Mouse (Mus musculus): ENCODE measurements around the gene Timm44. TPM values are rescaled to one million over a fixed set of nuclear protein-coding genes. Genes with fewer than 3 reads are reported as not detected.

The Timm44 gene
- total and polyA plus RNA-seq, 2 experiments from 2014 or later: 78.8 to 95.0 TPM

- H3K27ac ChIP-seq (ENCODE audit: low read depth): peak within 1 kb of the TSS; percentile 97
- TF ChIP-seq EP300 (IDR thresholded peaks at IDR 0.05; ENCODE audit: low read depth) (peak; percentile 61; the same call in 1 of the 2 replicates), CTCF (IDR thresholded peaks at IDR 0.05; ENCODE audit: low read depth) (peak; percentile 47)
- peak within 1 kb of the TSS; percentile 83 for H3K9ac ChIP-seq (replicated peaks; ENCODE audit: low read depth, low read length)
- H3K4me2 ChIP-seq (ENCODE audit: low read depth, low read length): peak within 1 kb of the TSS; percentile 91
- H3K9me3 ChIP-seq (replicated peaks; ENCODE audit: control insufficient read depth, low read length): no peaks in the 10 kb centered on the region
- ATAC-seq (ENCODE audit: insufficient read depth, low read depth) (peak; percentile 96), DNase-seq (ENCODE audit: low spot score) (peak; percentile 98)
- H3K27me3 ChIP-seq (ENCODE audit: control insufficient read depth, insufficient read depth, low read length): no peaks in the 10 kb centered on the region
- WGBS: under 1% methylated on average over 61 of the region's 71 CpGs
- peaks cover 19% of the 10 kb centered on the region for H3K36me3 ChIP-seq (replicated peaks; ENCODE audit: control insufficient read depth, insufficient read depth, low read length)
- H3K4me1 ChIP-seq (ENCODE audit: control insufficient read depth, insufficient read depth): peaks cover 22% of the 10 kb centered on the region
- H3K4me3 ChIP-seq (ENCODE audit: low read depth, low read length): peak within 1 kb of the TSS; percentile 92
Measured at GRCm38 (mm10) chr8:4238434-4239192, 37.1 kb downstream of the Timm44 start, which contains the start of the genes Map2k7 and Gm49320. TSS of gene Map2k7 (plus strand) at chr8:4238740. TSS of gene Gm49320 (plus strand) at chr8:4238865.

- peak; percentile 14 for DNase-seq (ENCODE audit: low spot score)
- ATAC-seq (ENCODE audit: insufficient read depth, low read depth): no peak
- Histone ChIP-seq H3K27me3 (ENCODE audit: control insufficient read depth, insufficient read depth, low read length) (no peaks in the 10 kb centered on the region), H3K9ac (replicated peaks; ENCODE audit: low read depth, low read length) (peak overlapping the region; percentile 76), H3K36me3 (replicated peaks; ENCODE audit: control insufficient read depth, insufficient read depth, low read length) (peaks cover 12% of the 10 kb centered on the region), H3K27ac (ENCODE audit: low read depth) (peak overlapping the region; percentile 97), H3K4me3 (ENCODE audit: low read depth, low read length) (peak overlapping the region; percentile 92), H3K4me1 (ENCODE audit: control insufficient read depth, insufficient read depth) (peaks cover 22% of the 10 kb centered on the region), H3K9me3 (replicated peaks; ENCODE audit: control insufficient read depth, low read length) (no peaks in the 10 kb centered on the region), H3K4me2 (ENCODE audit: low read depth, low read length) (peak overlapping the region; percentile 79)
- 16% methylated on average over 15 of the region's 15 CpGs for WGBS
- TF ChIP-seq EP300 (IDR thresholded peaks at IDR 0.05; ENCODE audit: low read depth): no peak
- TF ChIP-seq CTCF (IDR thresholded peaks at IDR 0.05; ENCODE audit: low read depth): no peak
Measured at GRCm38 (mm10) chr8:4237814-4238433, 37.8 kb downstream of the Timm44 start.

- Histone ChIP-seq H3K9ac (replicated peaks; ENCODE audit: low read depth, low read length) (no peak overlapping the region), H3K4me2 (ENCODE audit: low read depth, low read length) (no peak overlapping the region), H3K27me3 (ENCODE audit: control insufficient read depth, insufficient read depth, low read length) (peaks cover 29% of the 10 kb centered on the region), H3K4me3 (ENCODE audit: low read depth, low read length) (no peak overlapping the region), H3K36me3 (replicated peaks; ENCODE audit: control insufficient read depth, insufficient read depth, low read length) (no peaks in the 10 kb centered on the region), H3K27ac (ENCODE audit: low read depth) (no peak overlapping the region), H3K9me3 (replicated peaks; ENCODE audit: control insufficient read depth, low read length) (no peaks in the 10 kb centered on the region), H3K4me1 (ENCODE audit: control insufficient read depth, insufficient read depth) (0 out of 2 replicates have a peak, but pooled peaks cover 5% of the 10 kb centered on the region)
- no peak for ATAC-seq (ENCODE audit: insufficient read depth, low read depth)
- no peak for DNase-seq (ENCODE audit: low spot score)
- TF ChIP-seq CTCF (IDR thresholded peaks at IDR 0.05; ENCODE audit: low read depth): no peak
- no peak for TF ChIP-seq EP300 (IDR thresholded peaks at IDR 0.05; ENCODE audit: low read depth)
- 46% methylated on average over 10 of the region's 10 CpGs for WGBS
Measured at GRCm38 (mm10) chr8:4230612-4231351, 44.9 kb downstream of the Timm44 start.

GRCm38 (mm10) chr8:4229784-4230183 is 45.9 kb downstream of the Timm44 start:
- ATAC-seq (ENCODE audit: insufficient read depth, low read depth) (no peak), DNase-seq (ENCODE audit: low spot score) (no peak)
- Histone ChIP-seq H3K4me1 (ENCODE audit: control insufficient read depth, insufficient read depth) (0 out of 2 replicates have a peak, but pooled peaks cover 5% of the 10 kb centered on the region), H3K4me2 (ENCODE audit: low read depth, low read length) (no peak overlapping the region), H3K36me3 (replicated peaks; ENCODE audit: control insufficient read depth, insufficient read depth, low read length) (no peaks in the 10 kb centered on the region), H3K27me3 (ENCODE audit: control insufficient read depth, insufficient read depth, low read length) (peaks cover 29% of the 10 kb centered on the region), H3K9me3 (replicated peaks; ENCODE audit: control insufficient read depth, low read length) (no peaks in the 10 kb centered on the region), H3K27ac (ENCODE audit: low read depth) (no peak overlapping the region), H3K4me3 (ENCODE audit: low read depth, low read length) (no peak overlapping the region), H3K9ac (replicated peaks; ENCODE audit: low read depth, low read length) (no peak overlapping the region)
- TF ChIP-seq CTCF (IDR thresholded peaks at IDR 0.05; ENCODE audit: low read depth): no peak
- 59% methylated on average over 5 of the region's 5 CpGs for WGBS

- Histone ChIP-seq H3K9me3 (replicated peaks; ENCODE audit: control insufficient read depth, low read length) (no peaks in the 10 kb centered on the region), H3K36me3 (replicated peaks; ENCODE audit: control insufficient read depth, insufficient read depth, low read length) (no peaks in the 10 kb centered on the region)
- WGBS: 89% methylated on average over 4 of the region's 4 CpGs
Measured at GRCm38 (mm10) chr8:4227919-4228318, 47.8 kb downstream of the Timm44 start.

More at GRCm38 (mm10) chr8:4227919-4228318, 47.8 kb downstream of the Timm44 start:
- no peak overlapping the region for H3K4me2 ChIP-seq (ENCODE audit: low read depth, low read length)
- TF ChIP-seq CTCF (IDR thresholded peaks at IDR 0.05; ENCODE audit: low read depth) (no peak), EP300 (IDR thresholded peaks at IDR 0.05; ENCODE audit: low read depth) (no peak)
- H3K27ac ChIP-seq (ENCODE audit: low read depth): no peak overlapping the region
- peaks cover 29% of the 10 kb centered on the region for H3K27me3 ChIP-seq (ENCODE audit: control insufficient read depth, insufficient read depth, low read length)
- H3K9ac ChIP-seq (replicated peaks; ENCODE audit: low read depth, low read length): no peak overlapping the region
- no peak for DNase-seq (ENCODE audit: low spot score)
- no peak for ATAC-seq (ENCODE audit: insufficient read depth, low read depth)
- no peak overlapping the region for H3K4me3 ChIP-seq (ENCODE audit: low read depth, low read length)
- 0 out of 2 replicates have a peak, but pooled peaks cover 5% of the 10 kb centered on the region for H3K4me1 ChIP-seq (ENCODE audit: control insufficient read depth, insufficient read depth)
